Comparison of ENCODE assay signal across 20 mouse cellular contexts in the genomic region with DNA sequence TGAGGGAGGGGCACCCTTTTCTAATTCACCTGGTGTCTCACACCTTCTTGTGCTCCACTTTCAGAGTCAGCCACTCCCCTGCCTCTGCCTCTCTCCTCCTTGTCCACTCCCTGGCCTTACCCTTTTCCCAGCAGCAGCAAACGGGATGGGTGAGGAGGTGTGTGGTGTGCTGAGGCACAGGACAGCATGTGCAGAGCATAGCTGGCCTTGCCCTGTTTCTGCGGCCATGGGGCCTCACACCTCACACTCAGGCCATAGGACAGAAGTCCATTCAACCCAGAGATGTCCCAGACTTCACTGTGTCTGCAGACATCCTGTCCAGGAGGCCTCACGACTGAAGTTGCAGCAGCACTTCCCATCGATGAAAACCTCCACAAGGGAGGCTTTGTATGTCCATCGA. TPM values are rescaled to one million over a fixed set of nuclear protein-coding genes. Genes with fewer than 3 reads are reported as not detected.
A peak's percentile ranks its signal among the peaks of the same experiment; 100 is the strongest.
ATAC-seq and TF ChIP-seq lines count a peak whose summit lies in the region.
"Had no signal": no experiment of that assay in that cellular context is flagged by ENCODE, and none has a peak within 500 bp of the region (broad histone marks: within the 10 kb centered on the region; RNA-seq: fewer than 3 reads in every experiment).

No protein-coding gene starts in this region.

- H3K9ac ChIP-seq in heart, embryonic 11.5 days (ENCODE audit: low read depth, low read length) = no peak overlapping the region
- no peak overlapping the region for H3K9ac ChIP-seq in heart, embryonic 12.5 days
- no peak overlapping the region for H3K9ac ChIP-seq in intestine, postnatal 0 days (ENCODE audit: low read depth, low read length)
- H3K9ac ChIP-seq in intestine, embryonic 16.5 days (ENCODE audit: low read depth, low read length) = no peak overlapping the region
- H3K9ac ChIP-seq: embryonic facial prominence, embryonic 13.5 days; embryonic facial prominence, embryonic 15.5 days; forebrain, embryonic 12.5 days had no signal

- no peaks in the 10 kb centered on the region for H3K9me3 ChIP-seq in heart, embryonic 11.5 days (replicated peaks; ENCODE audit: control insufficient read depth, low read length)
- no peaks in the 10 kb centered on the region for H3K9me3 ChIP-seq in heart, embryonic 12.5 days (replicated peaks)
- H3K9me3 ChIP-seq in intestine, postnatal 0 days (ENCODE audit: control insufficient read depth) = no peaks in the 10 kb centered on the region
- H3K9me3 ChIP-seq in intestine, embryonic 16.5 days (ENCODE audit: control insufficient read depth, low read length) = no peaks in the 10 kb centered on the region
- 0 out of 2 replicates have a peak, but pooled peaks cover 2% of the 10 kb centered on the region for H3K9me3 ChIP-seq in megakaryocyte, embryonic 14.5 days
- H3K9me3 ChIP-seq: embryonic facial prominence, embryonic 13.5 days; embryonic facial prominence, embryonic 15.5 days; forebrain, embryonic 10.5 days; forebrain, embryonic 12.5 days had no signal

- no peak overlapping the region for H3K27ac ChIP-seq in heart, embryonic 11.5 days (ENCODE audit: low read depth, low read length)
- H3K27ac ChIP-seq in heart, embryonic 12.5 days (ENCODE audit: poor library complexity, severe bottlenecking) = no peak overlapping the region
- peak overlapping the region; percentile 28; the same call in 1 of the 2 replicates for H3K27ac ChIP-seq in intestine, postnatal 0 days (ENCODE audit: low read depth, low read length)
- no peak overlapping the region for H3K27ac ChIP-seq in intestine, embryonic 16.5 days (ENCODE audit: low read length)
- H3K27ac ChIP-seq: embryonic facial prominence, embryonic 13.5 days; embryonic facial prominence, embryonic 15.5 days; forebrain, embryonic 10.5 days; forebrain, embryonic 12.5 days had no signal

- H3K4me2 ChIP-seq in heart, embryonic 11.5 days = no peak overlapping the region
- no peak overlapping the region for H3K4me2 ChIP-seq in heart, embryonic 12.5 days
- no peak overlapping the region for H3K4me2 ChIP-seq in intestine, postnatal 0 days (replicated peaks; ENCODE audit: low read depth)
- H3K4me2 ChIP-seq in intestine, embryonic 16.5 days (ENCODE audit: low read depth, low read length) = no peak overlapping the region
- H3K4me2 ChIP-seq: embryonic facial prominence, embryonic 13.5 days; embryonic facial prominence, embryonic 15.5 days; forebrain, embryonic 12.5 days had no signal

- H3K36me3 ChIP-seq in heart, embryonic 11.5 days (ENCODE audit: control insufficient read depth, insufficient read depth, low read length) = no peaks in the 10 kb centered on the region
- no peaks in the 10 kb centered on the region for H3K36me3 ChIP-seq in heart, embryonic 12.5 days
- no peaks in the 10 kb centered on the region for H3K36me3 ChIP-seq in intestine, postnatal 0 days (ENCODE audit: control insufficient read depth, insufficient read depth)
- no peaks in the 10 kb centered on the region for H3K36me3 ChIP-seq in intestine, embryonic 16.5 days (ENCODE audit: control insufficient read depth, insufficient read depth, low read length)
- H3K36me3 ChIP-seq in megakaryocyte, embryonic 14.5 days (replicated peaks; ENCODE audit: low read length) = no peaks in the 10 kb centered on the region
- H3K36me3 ChIP-seq: embryonic facial prominence, embryonic 13.5 days; embryonic facial prominence, embryonic 15.5 days; forebrain, embryonic 10.5 days; forebrain, embryonic 12.5 days had no signal

- no peaks in the 10 kb centered on the region for H3K27me3 ChIP-seq in heart, embryonic 11.5 days (ENCODE audit: control insufficient read depth, insufficient read depth, low read length)
- H3K27me3 ChIP-seq in heart, embryonic 12.5 days (replicated peaks) = no peaks in the 10 kb centered on the region
- H3K27me3 ChIP-seq in intestine, postnatal 0 days (replicated peaks; ENCODE audit: control insufficient read depth, insufficient read depth, low read length) = no peaks in the 10 kb centered on the region
- H3K27me3 ChIP-seq in intestine, embryonic 16.5 days (replicated peaks; ENCODE audit: control insufficient read depth, insufficient read depth, low read length) = no peaks in the 10 kb centered on the region
- peaks cover 13% of the 10 kb centered on the region for H3K27me3 ChIP-seq in megakaryocyte, embryonic 14.5 days (replicated peaks)
- H3K27me3 ChIP-seq: embryonic facial prominence, embryonic 13.5 days; embryonic facial prominence, embryonic 15.5 days; forebrain, embryonic 12.5 days had no signal

- WGBS in heart, embryonic 11.5 days (ENCODE audit: insufficient replicate concordance) = 61% methylated on average over 5 of the region's 5 CpGs
- WGBS in heart, embryonic 12.5 days = 72% methylated on average over 5 of the region's 5 CpGs
- 66% methylated on average over 5 of the region's 5 CpGs for WGBS in intestine, postnatal 0 days
- 70% methylated on average over 5 of the region's 5 CpGs for WGBS in intestine, embryonic 16.5 days

- ATAC-seq in heart, embryonic 11.5 days (replicated peaks; ENCODE audit: insufficient number of reproducible peaks, low FRiP score, low TSS enrichment) = 0 out of 2 replicates have a peak, but pooled peaks have one; percentile 39
- no peak for ATAC-seq in heart, embryonic 12.5 days (ENCODE audit: insufficient number of reproducible peaks, low FRiP score)
- peak; percentile 51 for ATAC-seq in intestine, postnatal 0 days
- no peak for ATAC-seq in intestine, embryonic 16.5 days
- ATAC-seq in megakaryocyte, adult 5-6 weeks (ENCODE audit: poor library complexity, severe bottlenecking) = no peak
- ATAC-seq: forebrain, embryonic 14.5 days had no signal

- no peak overlapping the region for H3K4me3 ChIP-seq in heart, embryonic 11.5 days (ENCODE audit: low read depth, low read length)
- H3K4me3 ChIP-seq in heart, embryonic 12.5 days = no peak overlapping the region
- H3K4me3 ChIP-seq in intestine, postnatal 0 days (ENCODE audit: low read depth, low read length) = no peak overlapping the region
- no peak overlapping the region for H3K4me3 ChIP-seq in intestine, embryonic 16.5 days (ENCODE audit: low read length)
- H3K4me3 ChIP-seq in megakaryocyte, embryonic 14.5 days (replicated peaks) = peak overlapping the region; percentile 34
- H3K4me3 ChIP-seq: embryonic facial prominence, embryonic 13.5 days; embryonic facial prominence, embryonic 15.5 days; erythroblast, embryonic 14.5 days; forebrain, embryonic 10.5 days; forebrain, embryonic 12.5 days had no signal

- H3K4me1 ChIP-seq in heart, embryonic 11.5 days (ENCODE audit: control insufficient read depth, insufficient read depth, low read length) = peaks cover under 1% of the 10 kb centered on the region; the same call in 1 of the 2 replicates
- no peaks in the 10 kb centered on the region for H3K4me1 ChIP-seq in heart, embryonic 12.5 days (replicated peaks)
- H3K4me1 ChIP-seq in intestine, postnatal 0 days (replicated peaks; ENCODE audit: control insufficient read depth, insufficient read depth, low read length) = no peaks in the 10 kb centered on the region
- H3K4me1 ChIP-seq in intestine, embryonic 16.5 days (ENCODE audit: control insufficient read depth, insufficient read depth, low read length) = no peaks in the 10 kb centered on the region
- H3K4me1 ChIP-seq in megakaryocyte, embryonic 14.5 days = no peaks in the 10 kb centered on the region
- H3K4me1 ChIP-seq: embryonic facial prominence, embryonic 13.5 days; embryonic facial prominence, embryonic 15.5 days; forebrain, embryonic 12.5 days had no signal

- no peak for TF ChIP-seq CTCF in intestine, postnatal 0 days (IDR thresholded peaks at IDR 0.05; ENCODE audit: low read depth)

RNA-seq across cellular contexts. Expression of a gene that starts 4.0 kb away (rescaled TPM):
- 1.4 TPM in 1 of 2 replicates, not detected in the other for polyA plus RNA-seq in heart, embryonic 11.5 days (2014; fragmentation: Nextera tagmentation; extraction: Ambion mirVana)
- polyA plus RNA-seq in heart, embryonic 12.5 days (2016; fragmentation: Nextera tagmentation; extraction: Ambion mirVana) = 0.50 and 1.0 TPM in 2 replicates
- 14,893 and 15,612 TPM in 2 replicates for polyA plus RNA-seq in intestine, postnatal 0 days (2015; fragmentation: Nextera tagmentation; extraction: Ambion mirVana)
- 4,478 and 6,129 TPM in 2 replicates for polyA plus RNA-seq in intestine, embryonic 16.5 days (2015; fragmentation: Nextera tagmentation; extraction: Ambion mirVana)
- not detected in 2 replicates for polyA plus RNA-seq in megakaryocyte, embryonic 14.5 days (2012; ENCODE audit: insufficient read depth, low replicate concordance)
- not detected in 2 replicates for total RNA-seq in megakaryocyte, adult 5-6 weeks (2015)
- not detected in 2 replicates for total RNA-seq in megakaryocyte, adult 5-6 weeks (2017)
- total RNA-seq: adrenal gland, postnatal 25 days; common myeloid progenitor, adult 5-6 weeks; ES-E14; MEL had no signal
- polyA plus RNA-seq: adrenal gland, adult 2 months; brain, embryonic 14.5 days; C2C12; embryonic facial prominence, embryonic 11.5 days; embryonic facial prominence, embryonic 13.5 days; forebrain, embryonic 10.5 days; forebrain, embryonic 12.5 days; forebrain, embryonic 14.5 days had no signal

RNA-seq across cellular contexts. Expression of a gene that starts 59.4 kb away (rescaled TPM):
- 4.9 and 5.1 TPM in 2 replicates for polyA plus RNA-seq in heart, embryonic 11.5 days (2014; fragmentation: Nextera tagmentation; extraction: Ambion mirVana)
- polyA plus RNA-seq in heart, embryonic 12.5 days (2016; fragmentation: Nextera tagmentation; extraction: Ambion mirVana) = 2.6 and 4.2 TPM in 2 replicates
- 55.8 and 68.8 TPM in 2 replicates for polyA plus RNA-seq in intestine, postnatal 0 days (2015; fragmentation: Nextera tagmentation; extraction: Ambion mirVana)
- 83.8 and 95.1 TPM in 2 replicates for polyA plus RNA-seq in intestine, embryonic 16.5 days (2015; fragmentation: Nextera tagmentation; extraction: Ambion mirVana)
- polyA plus RNA-seq in megakaryocyte, embryonic 14.5 days (2012; ENCODE audit: insufficient read depth, low replicate concordance) = 1.6 TPM in 1 of 2 replicates, not detected in the other
- total RNA-seq in megakaryocyte, adult 5-6 weeks (2015) = 0.68 TPM in 1 of 2 replicates, not detected in the other
- total RNA-seq in megakaryocyte, adult 5-6 weeks (2017) = 0.08 TPM in 1 of 2 replicates, not detected in the other
- polyA plus RNA-seq: C2C12; erythroblast, embryonic 14.5 days had no signal

Comparison
In these comparisons a context has a peak if more than half of its experiments do, and no peak if none do; other contexts are left out.
1. ATAC-seq: peak in heart, embryonic 11.5 days (single experiment) and intestine, postnatal 0 days (single experiment); none in heart, embryonic 12.5 days (single experiment), intestine, embryonic 16.5 days (single experiment) and megakaryocyte, adult 5-6 weeks (single experiment).
2. RNA of a gene that starts 4.0 kb away (polyA plus RNA-seq): 14,893 to 15,612 TPM in intestine, postnatal 0 days and 4,478 to 6,129 TPM in intestine, embryonic 16.5 days; 1.4 TPM in heart, embryonic 11.5 days, 0.50 to 1.0 TPM in heart, embryonic 12.5 days and not detected in megakaryocyte, embryonic 14.5 days; every median in the first group is over 1,000 times any median in the second.